Mouse (Mus musculus) left cerebral cortex, postnatal 10 days (tissue): Measurements from ENCODE around the gene St3gal2. TPM values are rescaled to one million over a fixed set of nuclear protein-coding genes. Genes with fewer than 3 reads are reported as not detected.
A peak's percentile ranks its signal among the peaks of the same experiment; 100 is the strongest.
"Not testable (repeated sequence)": the region's sequence is repeated elsewhere in the genome, so short reads cannot be mapped to it uniquely, and the experiment has no call there.

Source experiments
- DNase-seq, 2 experiments: peaks; one replicate each; pipeline ENCODE4 v3.0.0; 2021 to 2022; ENCODE audit warnings: low spot score in 2 of 2, mixed read lengths in 1 of 2; ENCODE audit errors: extremely low spot score in 1 of 2
- intact Hi-C: fragments of 180-260 bp; cut with DNase I; formaldehyde crosslinking; loops from one replicate; pipeline ENCODE4 v1.15.1; 2025
- total RNA-seq, 2 experiments: library from RNA; stranded (reverse); gene quantifications; 2 replicates each; pipeline ENCODE4 v1.2.3; 2021

St3gal2 gene
- total RNA-seq, 2 experiments from 2014 or later: 85.5 to 86.1 TPM

DNA sequence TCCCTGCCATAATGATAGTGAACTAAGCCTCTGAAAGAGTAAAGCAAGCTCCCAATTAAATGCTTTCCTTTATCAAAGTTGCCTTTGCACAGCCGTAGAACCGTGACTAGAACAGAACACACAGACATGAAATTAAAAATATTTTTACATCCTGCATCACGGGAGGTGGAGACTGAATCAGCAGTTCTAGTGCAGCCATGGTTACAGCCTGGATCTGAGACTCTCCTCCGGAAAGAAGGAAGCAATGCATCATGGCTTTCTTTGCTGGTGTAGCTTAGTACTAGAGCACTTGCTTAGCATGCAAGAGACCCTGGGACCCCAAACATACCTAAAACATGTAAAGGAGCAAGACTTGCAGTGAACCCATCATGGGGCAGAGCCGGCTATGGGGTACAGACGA is 14.3 kb upstream of the St3gal2 start:
- intact Hi-C loops: no loop called here
- DNase-seq: no peak

DNA sequence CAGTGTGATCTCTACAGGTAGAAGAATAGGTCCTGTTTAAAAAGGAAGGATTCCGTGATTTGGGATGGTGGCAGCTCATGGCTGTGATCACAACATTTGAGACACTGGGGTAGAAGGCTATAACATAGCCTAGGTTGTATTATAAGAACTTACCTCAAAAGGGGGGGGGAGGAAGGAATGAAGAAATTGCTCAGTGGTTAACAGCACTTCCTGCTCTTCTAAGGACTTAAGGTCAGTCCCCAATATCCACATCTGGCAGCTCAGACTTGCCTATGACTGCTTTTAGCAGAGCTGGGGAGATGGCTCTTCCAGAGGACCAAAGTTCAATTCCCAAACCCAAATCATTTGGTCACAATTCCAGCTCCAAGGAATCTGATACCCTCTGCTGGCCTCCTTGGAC is 13.0 kb upstream of the St3gal2 start:
- intact Hi-C loops: no loop called here
- no peak for DNase-seq

DNA sequence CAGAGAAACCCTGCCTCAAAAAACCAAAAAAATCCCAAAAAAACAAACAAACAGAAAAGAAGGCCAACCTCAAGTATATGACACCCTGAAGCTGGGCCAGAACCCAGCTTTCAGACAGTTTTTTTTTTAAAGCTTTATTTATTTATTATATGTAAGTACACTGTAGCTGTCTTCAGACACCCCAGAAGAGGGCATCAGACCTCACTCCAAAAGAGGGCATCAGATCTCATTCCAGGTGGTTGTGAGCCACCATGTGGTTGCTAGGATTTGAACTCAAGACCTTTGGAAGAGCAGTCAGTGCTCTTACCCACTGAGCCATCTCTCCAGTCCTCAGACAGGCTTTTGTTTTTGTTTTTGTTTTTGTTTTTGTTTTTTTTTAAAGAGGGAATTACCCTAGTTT is 9.9 kb upstream of the St3gal2 start:
- DNase-seq, intact Hi-C loops: not testable (repeated sequence)

DNA sequence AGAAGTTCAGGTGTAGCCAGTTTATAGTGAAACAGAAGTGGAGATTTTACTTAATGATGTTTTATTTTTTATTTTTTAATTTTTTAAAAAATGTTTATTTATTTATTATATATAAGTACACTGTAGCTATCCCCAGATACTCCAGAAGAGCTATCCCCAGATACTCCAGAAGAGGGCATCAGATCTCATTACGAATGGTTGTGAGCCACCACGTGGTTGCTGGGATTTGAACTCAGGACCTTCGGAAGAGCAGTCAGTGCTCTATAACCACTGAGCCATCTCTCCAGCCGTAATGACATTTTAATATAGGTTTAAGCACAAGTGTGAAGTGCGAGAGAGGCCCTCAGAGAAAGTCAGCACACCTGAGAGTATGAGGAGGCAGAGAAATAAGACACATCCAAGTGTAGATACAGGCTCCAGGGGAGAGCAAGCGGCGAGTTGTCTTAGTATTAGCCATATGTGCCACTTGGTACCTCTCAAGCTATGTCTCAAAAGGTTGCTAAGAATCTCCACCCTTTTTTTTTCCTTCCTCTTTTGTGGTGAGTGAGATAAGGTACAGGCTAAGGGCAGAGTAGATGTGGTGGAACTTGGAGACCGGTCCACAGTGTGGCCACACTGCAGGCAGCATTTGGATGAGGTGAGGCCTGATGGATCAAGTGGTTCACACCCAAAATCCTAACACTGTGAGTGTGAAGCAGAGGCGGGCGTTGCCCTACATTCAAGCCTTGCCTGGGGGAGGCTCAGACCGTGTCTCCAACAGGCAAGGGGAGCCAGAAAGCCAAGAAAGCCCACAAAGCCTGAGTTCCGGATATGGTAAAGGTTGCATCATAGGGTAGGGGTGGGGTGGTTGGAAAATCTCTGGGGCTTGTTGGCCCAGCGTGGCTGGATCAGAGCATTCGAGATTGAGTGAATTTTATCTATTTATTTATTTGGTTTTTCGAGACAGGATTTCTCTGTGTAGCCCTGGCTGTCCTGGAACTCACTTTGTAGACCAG is 7.8 kb upstream of the St3gal2 start:
- intact Hi-C loops: no loop called here
- no peak for DNase-seq

DNA sequence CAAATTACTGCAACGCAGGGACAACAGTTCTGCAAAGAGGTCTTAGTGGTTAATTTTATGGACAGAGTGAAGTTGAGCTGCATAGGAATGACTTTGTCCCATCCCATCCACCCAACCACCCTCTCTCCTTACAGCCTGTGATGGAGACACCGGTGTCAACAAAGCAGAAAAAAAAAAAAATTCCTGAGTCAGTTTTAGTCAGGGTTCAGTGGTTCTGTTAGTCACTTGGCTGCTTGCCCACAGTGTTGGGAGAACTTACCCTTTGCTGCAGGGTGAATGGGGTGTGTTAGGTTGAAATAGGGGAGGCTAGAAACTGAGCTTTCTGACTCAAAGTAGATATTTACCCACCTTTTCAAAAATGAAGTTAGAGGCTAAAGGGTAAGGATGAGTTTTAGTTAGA is 2.3 kb upstream of the St3gal2 start:
- DNase-seq: peak in 1 of 2 experiments; percentile 59

GRCm38 (mm10) chr8:110918027-110918426 is 1.7 kb upstream of the St3gal2 start:
- intact Hi-C loops: loop anchor here (2.0 kb wide), 1 partner anchor 53 kb away; no protein-coding TSS in a partner anchor

More for the DNA sequence above, 2.3 kb upstream of the St3gal2 start:
- intact Hi-C loops: no loop called here

DNA sequence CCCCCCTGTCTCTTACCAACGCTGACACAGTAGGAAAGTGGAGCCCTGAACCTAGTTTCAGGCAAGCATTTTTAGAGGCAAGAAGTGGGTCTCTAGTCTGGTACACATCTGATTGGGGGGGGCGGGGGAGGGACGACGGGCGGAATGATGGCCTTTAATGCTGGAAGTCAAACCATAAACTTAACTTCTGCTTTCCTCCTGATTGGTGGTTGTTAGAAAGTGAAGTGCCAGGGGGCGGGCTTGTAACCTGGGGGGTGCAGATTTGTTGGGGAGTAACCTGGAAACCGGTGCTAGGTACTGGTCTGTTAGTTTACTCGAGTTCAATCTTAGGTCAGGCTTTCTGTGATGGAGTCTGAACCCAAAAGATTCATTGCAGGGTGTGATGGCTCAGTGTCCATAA is 1.3 kb upstream of the St3gal2 start:
- no peak for DNase-seq
- intact Hi-C loops: loop anchor here (2.0 kb wide), 1 partner anchor 52 kb away; no protein-coding TSS in a partner anchor

More at GRCm38 (mm10) chr8:110918027-110918426, 1.7 kb upstream of the St3gal2 start:
- DNase-seq: no peak

DNA sequence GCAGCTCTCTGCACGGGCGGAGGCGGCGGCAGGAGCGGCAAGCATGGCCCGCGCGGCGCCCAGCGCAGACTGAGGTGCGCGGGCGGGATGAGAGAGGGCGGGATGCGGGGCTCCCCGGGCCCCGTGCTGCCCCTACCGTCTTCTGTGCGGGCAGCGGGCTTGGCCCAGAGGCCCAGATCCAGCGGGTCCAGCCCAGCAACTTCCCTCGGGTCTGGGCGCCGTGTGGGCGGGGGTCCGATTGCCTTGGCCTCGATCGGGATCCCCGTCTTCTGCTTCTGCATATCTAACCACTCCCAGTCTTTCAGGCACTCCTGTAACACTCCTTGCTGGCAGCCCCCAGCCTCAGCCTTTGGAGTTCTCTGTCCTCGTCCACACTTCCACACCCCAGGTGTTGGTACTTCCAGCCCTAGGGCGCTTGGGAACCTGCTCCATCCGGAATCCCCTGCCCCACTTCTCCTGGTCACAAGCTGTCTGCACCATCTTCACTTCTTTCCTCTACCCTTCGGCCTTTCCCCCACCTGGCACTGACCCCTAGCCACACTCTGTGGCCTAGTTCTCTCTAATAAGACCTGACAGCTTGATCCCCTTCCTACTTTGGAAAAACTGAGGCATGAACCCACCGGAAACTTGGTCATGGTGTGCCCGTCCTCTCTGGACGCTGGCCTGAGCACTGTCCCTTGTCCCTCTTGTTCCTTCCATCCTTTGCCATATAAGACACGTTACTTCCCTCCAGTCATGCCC is 480 bp downstream of the St3gal2 start:
- DNase-seq: no peak
- intact Hi-C loops: no loop called here

- no peak for DNase-seq
- intact Hi-C loops: no loop called here
Observed at GRCm38 (mm10) chr8:110920773-110921277, 1.1 kb downstream of the St3gal2 start.

- DNase-seq: peak in 1 of 2 experiments; percentile 66
- intact Hi-C loops: no loop called here
Observed at GRCm38 (mm10) chr8:110921492-110922230, 1.9 kb downstream of the St3gal2 start.

- DNase-seq: no peak
- intact Hi-C loops: no loop called here
Observed at GRCm38 (mm10) chr8:110925691-110926140, 6.0 kb downstream of the St3gal2 start.

DNA sequence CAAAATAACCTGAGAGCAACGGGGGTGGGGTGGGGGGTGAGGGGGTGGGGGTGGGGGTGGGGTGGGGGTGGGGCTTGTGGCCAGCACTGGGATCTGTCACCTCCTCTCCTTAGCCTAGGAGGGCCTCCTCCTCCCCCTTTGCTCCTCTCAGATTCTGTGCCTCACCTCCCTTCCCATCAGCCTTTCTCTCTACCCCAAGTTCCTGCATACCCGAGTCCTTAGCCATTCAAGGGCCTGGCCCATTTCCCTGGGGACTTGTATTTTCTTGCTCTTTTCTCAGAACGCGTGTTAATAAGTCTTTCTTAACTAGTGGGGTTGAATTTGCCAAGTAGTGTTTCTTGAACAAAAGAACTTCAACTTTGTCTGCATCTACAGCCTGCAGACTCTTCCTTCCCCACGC is 7.0 kb downstream of the St3gal2 start:
- intact Hi-C loops: no loop called here
- no peak for DNase-seq

- intact Hi-C loops: no loop called here
- no peak for DNase-seq
Observed at GRCm38 (mm10) chr8:110928435-110928834, 8.7 kb downstream of the St3gal2 start.

DNA sequence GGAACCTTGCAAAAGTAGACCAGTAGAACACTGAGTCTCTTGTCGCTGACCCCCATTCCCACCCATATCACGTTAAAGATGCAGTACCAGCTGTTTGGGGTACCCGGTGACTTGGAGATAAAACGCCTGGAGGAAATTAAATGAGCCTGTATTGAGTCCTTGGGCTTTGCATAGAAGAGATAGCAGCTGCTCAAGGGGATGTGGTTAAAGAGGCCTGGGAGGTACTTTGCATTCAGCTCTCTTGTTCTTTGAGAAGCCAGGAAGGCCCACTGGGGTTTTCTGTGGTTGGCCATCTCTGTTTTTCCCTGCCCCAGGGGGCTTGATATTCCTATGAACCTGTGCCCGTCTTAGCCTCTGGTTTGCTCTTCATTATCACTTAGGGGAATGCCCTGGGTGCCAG is 9.3 kb downstream of the St3gal2 start:
- no peak for DNase-seq
- intact Hi-C loops: no loop called here

DNA sequence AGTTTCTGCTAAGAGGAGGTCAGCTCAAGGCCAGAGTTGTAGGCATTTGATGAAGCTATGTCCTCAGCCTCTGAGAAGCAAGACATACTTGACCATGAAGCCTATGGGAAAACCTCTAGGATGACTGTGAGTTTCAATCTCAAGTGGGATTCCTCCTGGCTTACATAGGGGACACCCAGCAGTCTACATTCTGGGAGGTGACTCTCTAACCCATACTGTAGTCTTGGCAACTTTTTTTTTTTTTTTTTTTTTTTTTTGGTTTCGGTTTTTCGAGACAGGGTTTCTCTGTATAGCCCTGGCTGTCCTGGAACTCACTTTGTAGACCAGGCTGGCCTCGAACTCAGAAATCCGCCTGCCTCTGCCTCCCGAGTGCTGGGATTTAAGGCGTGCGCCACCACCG is 9.9 kb downstream of the St3gal2 start:
- intact Hi-C loops, DNase-seq: not testable (repeated sequence)

DNA sequence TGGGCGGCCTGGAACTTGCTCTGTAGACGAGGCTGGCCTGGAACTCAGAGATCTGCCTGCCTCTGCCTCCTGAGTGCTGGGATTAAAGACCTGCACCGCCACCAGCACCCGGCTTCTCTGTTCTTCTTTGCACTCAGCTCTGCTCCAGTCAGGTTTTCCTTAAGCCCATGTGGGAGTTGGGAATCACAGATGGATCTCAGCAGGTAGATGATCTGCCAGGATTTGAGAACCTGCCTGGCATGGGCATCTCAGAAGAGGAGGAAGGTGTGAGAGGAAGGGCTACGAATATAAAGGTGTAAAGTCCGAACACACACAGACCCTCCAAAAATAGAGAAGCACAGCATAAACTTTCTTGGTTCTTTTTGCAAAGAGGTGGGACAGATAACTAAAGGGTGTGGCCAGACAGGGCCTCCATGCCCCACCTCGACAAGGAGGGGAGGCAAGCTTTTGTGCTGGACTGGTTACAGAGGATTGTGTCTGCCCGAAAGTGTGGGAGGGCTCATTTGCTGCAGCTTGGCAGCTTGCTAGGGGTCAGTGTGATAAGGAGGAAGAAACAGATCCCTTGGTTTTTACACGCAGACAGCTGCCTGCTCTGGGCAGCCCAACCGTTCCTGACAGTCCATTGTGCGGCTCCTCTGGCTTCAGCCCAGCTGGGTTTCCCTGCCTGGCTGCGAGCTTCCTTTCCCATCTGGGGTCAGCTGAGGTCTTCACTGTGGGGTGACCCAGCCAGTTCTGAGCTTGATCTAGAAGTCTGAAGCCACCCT is 11.6 kb downstream of the St3gal2 start:
- intact Hi-C loops: no loop called here
- DNase-seq: peak in 1 of 2 experiments; percentile 83

DNA sequence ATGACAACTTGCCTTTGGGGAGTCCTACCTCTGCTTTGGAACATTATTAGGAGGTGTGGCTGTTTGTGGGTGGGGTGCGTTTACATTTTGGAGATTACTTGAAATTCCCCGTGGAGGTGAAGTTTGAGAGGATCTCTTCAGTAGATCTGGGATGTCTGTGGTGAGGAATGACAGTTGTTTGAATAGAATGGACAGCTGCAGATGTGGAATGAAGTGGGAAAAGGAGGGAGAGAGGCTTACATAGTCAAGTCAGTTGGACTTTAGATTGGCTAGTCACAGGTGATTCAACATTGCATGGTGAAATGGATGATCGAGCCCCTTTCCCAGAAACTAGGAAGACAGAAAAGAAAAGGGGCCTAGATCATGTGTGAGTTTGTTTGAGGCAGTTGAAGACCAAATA is 12.7 kb downstream of the St3gal2 start:
- intact Hi-C loops: no loop called here
- no peak for DNase-seq

DNA sequence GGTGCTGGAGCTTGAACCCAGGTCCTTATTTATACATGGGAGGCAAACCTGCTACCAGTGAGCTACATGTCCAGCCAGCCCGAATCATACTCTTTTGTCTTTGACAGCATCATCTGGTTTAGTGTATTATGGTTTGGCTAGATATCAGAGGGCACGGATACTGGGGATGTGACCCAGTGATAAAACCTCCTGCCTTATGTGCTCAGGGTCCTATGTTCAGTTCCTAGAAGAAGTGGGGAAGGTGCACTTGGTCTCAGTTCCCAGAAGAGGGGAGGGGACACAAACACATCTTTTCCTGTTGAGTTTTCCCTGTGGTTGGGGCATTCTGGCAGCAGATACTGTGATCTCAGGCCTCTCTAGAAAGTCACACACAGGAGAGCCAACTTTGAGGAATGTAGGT is 13.6 kb downstream of the St3gal2 start:
- intact Hi-C loops: no loop called here
- DNase-seq: no peak
